Mouse (Mus musculus): Measurements from ENCODE around the gene Hspa1b. TPM values are rescaled to one million over a fixed set of nuclear protein-coding genes. Genes with fewer than 3 reads are reported as not detected.
"Not testable (repeated sequence)": the region's sequence is repeated elsewhere in the genome, so short reads cannot be mapped to it uniquely, and the experiment has no call there.

Hspa1b gene
- total RNA-seq (2014; rRNA removed; ENCODE audit: low replicate concordance), result 6.0 and 21.6 TPM in 2 replicates
- polyA plus RNA-seq (2015; fragmentation: Nextera tagmentation; extraction: Ambion mirVana), result 0.14 and 0.25 TPM in 2 replicates

GRCm38 (mm10) chr17:34959130-34959778 lies at the start of gene Hspa1b:
TSS of gene Hspa1b (minus strand) at chr17:34959238.
- not testable (repeated sequence) for H3K9me3 ChIP-seq (replicated peaks; ENCODE audit: control insufficient read depth, low read length); H3K27me3 ChIP-seq (ENCODE audit: control insufficient read depth, insufficient read depth, low read length); H3K36me3 ChIP-seq (replicated peaks; ENCODE audit: control insufficient read depth, insufficient read depth, low read length); H3K4me1 ChIP-seq (ENCODE audit: control insufficient read depth, insufficient read depth)
- WGBS, result under 1% methylated on average over 28 of the region's 32 CpGs
- peak within 1 kb of the TSS; percentile 68 for H3K4me2 ChIP-seq (ENCODE audit: low read depth, low read length)
- DNase-seq (ENCODE audit: low spot score) (peak; percentile 87), ATAC-seq (ENCODE audit: insufficient read depth, low read depth) (peak; percentile 92)
- H3K9ac ChIP-seq (replicated peaks; ENCODE audit: low read depth, low read length), result peak within 1 kb of the TSS; percentile 55
- H3K4me3 ChIP-seq (ENCODE audit: low read depth, low read length), result peak within 1 kb of the TSS; percentile 57
- H3K27ac ChIP-seq (ENCODE audit: low read depth), result peak within 1 kb of the TSS; percentile 92

- WGBS, result 91% methylated on average over 7 of the region's 7 CpGs
- H3K4me1 ChIP-seq (ENCODE audit: control insufficient read depth, insufficient read depth), result peaks cover 4% of the 10 kb centered on the region
- no peak overlapping the region for H3K4me3 ChIP-seq (ENCODE audit: low read depth, low read length)
- H3K36me3 ChIP-seq (replicated peaks; ENCODE audit: control insufficient read depth, insufficient read depth, low read length), result peaks cover 61% of the 10 kb centered on the region
- no peak overlapping the region for H3K9ac ChIP-seq (replicated peaks; ENCODE audit: low read depth, low read length)
- ATAC-seq (ENCODE audit: insufficient read depth, low read depth), result no peak
- TF ChIP-seq CTCF (IDR thresholded peaks at IDR 0.05; ENCODE audit: low read depth), result 0 out of 2 replicates have a peak, but pooled peaks have one; percentile 6
- no peak for TF ChIP-seq EP300 (IDR thresholded peaks at IDR 0.05; ENCODE audit: low read depth)
- no peak overlapping the region for H3K27ac ChIP-seq (ENCODE audit: low read depth)
- H3K27me3 ChIP-seq (ENCODE audit: control insufficient read depth, insufficient read depth, low read length), result no peaks in the 10 kb centered on the region
- H3K4me2 ChIP-seq (ENCODE audit: low read depth, low read length), result no peak overlapping the region
- no peaks in the 10 kb centered on the region for H3K9me3 ChIP-seq (replicated peaks; ENCODE audit: control insufficient read depth, low read length)
- DNase-seq (ENCODE audit: low spot score), result no peak
Measured at GRCm38 (mm10) chr17:35007387-35007991, 48.5 kb upstream of the Hspa1b start.

GRCm38 (mm10) chr17:35005902-35006301 lies 46.9 kb upstream of the Hspa1b start:
- not testable (repeated sequence) for H3K27ac ChIP-seq (ENCODE audit: low read depth); H3K4me3 ChIP-seq (ENCODE audit: low read depth, low read length); H3K4me2 ChIP-seq (ENCODE audit: low read depth, low read length); DNase-seq (ENCODE audit: low spot score); H3K9me3 ChIP-seq (replicated peaks; ENCODE audit: control insufficient read depth, low read length); H3K9ac ChIP-seq (replicated peaks; ENCODE audit: low read depth, low read length); H3K27me3 ChIP-seq (ENCODE audit: control insufficient read depth, insufficient read depth, low read length); ATAC-seq (ENCODE audit: insufficient read depth, low read depth)
- H3K4me1 ChIP-seq (ENCODE audit: control insufficient read depth, insufficient read depth), result peaks cover 12% of the 10 kb centered on the region
- H3K36me3 ChIP-seq (replicated peaks; ENCODE audit: control insufficient read depth, insufficient read depth, low read length), result peaks cover 45% of the 10 kb centered on the region
- 94% methylated on average over 4 of the region's 5 CpGs for WGBS

- WGBS, result 86% methylated on average over 10 of the region's 10 CpGs
- Histone ChIP-seq H3K9me3 (replicated peaks; ENCODE audit: control insufficient read depth, low read length) (no peaks in the 10 kb centered on the region), H3K4me3 (ENCODE audit: low read depth, low read length) (no peak overlapping the region), H3K9ac (replicated peaks; ENCODE audit: low read depth, low read length) (no peak overlapping the region), H3K27ac (ENCODE audit: low read depth) (no peak overlapping the region), H3K4me2 (ENCODE audit: low read depth, low read length) (no peak overlapping the region), H3K36me3 (replicated peaks; ENCODE audit: control insufficient read depth, insufficient read depth, low read length) (peaks cover 38% of the 10 kb centered on the region), H3K27me3 (ENCODE audit: control insufficient read depth, insufficient read depth, low read length) (no peaks in the 10 kb centered on the region), H3K4me1 (ENCODE audit: control insufficient read depth, insufficient read depth) (peaks cover 12% of the 10 kb centered on the region)
- ATAC-seq (ENCODE audit: insufficient read depth, low read depth) (no peak), DNase-seq (ENCODE audit: low spot score) (no peak)
- TF ChIP-seq CTCF (IDR thresholded peaks at IDR 0.05; ENCODE audit: low read depth) (no peak), EP300 (IDR thresholded peaks at IDR 0.05; ENCODE audit: low read depth) (no peak)
Measured at GRCm38 (mm10) chr17:35005158-35005557, 46.1 kb upstream of the Hspa1b start.

GRCm38 (mm10) chr17:35004075-35004717 lies 45.2 kb upstream of the Hspa1b start:
- peaks cover 31% of the 10 kb centered on the region for H3K36me3 ChIP-seq (replicated peaks; ENCODE audit: control insufficient read depth, insufficient read depth, low read length)
- TF ChIP-seq EP300 (IDR thresholded peaks at IDR 0.05; ENCODE audit: low read depth) (no peak), CTCF (IDR thresholded peaks at IDR 0.05; ENCODE audit: low read depth) (no peak)
- no peak for DNase-seq (ENCODE audit: low spot score)
- no peak for ATAC-seq (ENCODE audit: insufficient read depth, low read depth)
- peaks cover 21% of the 10 kb centered on the region for H3K4me1 ChIP-seq (ENCODE audit: control insufficient read depth, insufficient read depth)
- H3K4me3 ChIP-seq (ENCODE audit: low read depth, low read length), result no peak overlapping the region
- whole genome bisulfite sequencing, result 91% methylated on average over 17 of the region's 17 CpGs
- H3K4me2 ChIP-seq (ENCODE audit: low read depth, low read length), result no peak overlapping the region
- H3K27ac ChIP-seq (ENCODE audit: low read depth), result no peak overlapping the region
- no peak overlapping the region for H3K9ac ChIP-seq (replicated peaks; ENCODE audit: low read depth, low read length)
- H3K27me3 ChIP-seq (ENCODE audit: control insufficient read depth, insufficient read depth, low read length), result no peaks in the 10 kb centered on the region
- H3K9me3 ChIP-seq (replicated peaks; ENCODE audit: control insufficient read depth, low read length), result no peaks in the 10 kb centered on the region
